Mouse (Mus musculus) spleen, adult 12 weeks (tissue): ENCODE measurements around the gene Gm21117.
"Not testable (repeated sequence)": the region's sequence is repeated elsewhere in the genome, so short reads cannot be mapped to it uniquely, and the experiment has no call there.

Experiments
- DNase-seq: peaks from one replicate; pipeline ENCODE4 v3.0.0; 2022; ENCODE audit warnings: low spot score

Gm21117 gene

DNA sequence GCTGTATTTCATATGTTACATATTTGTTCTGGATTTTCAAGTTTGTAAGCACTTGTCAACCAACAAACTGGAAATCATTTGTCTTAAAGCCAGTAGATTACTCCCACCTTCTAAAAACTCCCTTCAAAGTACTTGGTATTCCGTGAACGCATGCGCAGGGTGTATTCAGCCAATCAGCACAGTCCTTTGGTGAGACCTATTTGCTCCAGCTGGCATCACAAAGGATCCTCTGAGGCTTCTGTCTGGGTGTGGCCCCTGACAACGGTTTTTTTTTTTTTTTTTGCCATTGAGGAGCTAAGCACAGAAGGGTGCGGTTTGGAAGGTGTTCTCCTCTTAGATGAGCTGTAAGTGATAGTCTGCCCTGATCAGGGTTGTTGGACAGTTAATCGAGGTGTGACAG is at the start of gene Gm21117:
TSS of gene Gm21117 (plus strand) at position 301 of the 400 bp plus-strand sequence.
- DNase-seq: not testable (repeated sequence)
